Mouse (Mus musculus) lung, postnatal 10 days (tissue): ENCODE measurements around the gene Ablim2.

ENCODE experiments used
- DNase-seq: peaks from one replicate; pipeline ENCODE4 v3.0.0; 2021

The Ablim2 gene

DNA sequence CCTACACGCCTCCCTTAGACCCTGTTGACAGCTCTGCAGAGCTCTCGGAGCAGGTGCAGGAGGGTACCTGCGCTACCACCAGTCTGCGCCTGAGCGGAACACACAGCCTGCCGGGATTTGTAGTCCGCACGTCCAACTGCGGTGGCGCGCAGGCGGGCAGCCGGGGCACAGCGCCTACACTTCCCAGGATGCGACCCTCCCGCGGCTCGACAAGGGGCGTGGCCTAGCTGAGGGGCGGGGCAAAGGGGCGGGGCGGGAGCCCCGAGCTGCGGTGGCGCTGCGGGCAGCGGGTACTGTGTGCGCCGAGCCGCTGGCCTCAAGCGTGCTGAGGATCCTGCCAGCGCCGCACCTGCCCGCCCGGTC is at the start of gene Ablim2:
Gene Ablim2, plus strand, starts transcription at position 242 of the 363 bp plus-strand sequence.
- DNase-seq: peak; percentile 90

GRCm38 (mm10) chr5:35710481-35710880 is 47.2 kb upstream of the Ablim2 start:
- DNase-seq: no peak

DNA sequence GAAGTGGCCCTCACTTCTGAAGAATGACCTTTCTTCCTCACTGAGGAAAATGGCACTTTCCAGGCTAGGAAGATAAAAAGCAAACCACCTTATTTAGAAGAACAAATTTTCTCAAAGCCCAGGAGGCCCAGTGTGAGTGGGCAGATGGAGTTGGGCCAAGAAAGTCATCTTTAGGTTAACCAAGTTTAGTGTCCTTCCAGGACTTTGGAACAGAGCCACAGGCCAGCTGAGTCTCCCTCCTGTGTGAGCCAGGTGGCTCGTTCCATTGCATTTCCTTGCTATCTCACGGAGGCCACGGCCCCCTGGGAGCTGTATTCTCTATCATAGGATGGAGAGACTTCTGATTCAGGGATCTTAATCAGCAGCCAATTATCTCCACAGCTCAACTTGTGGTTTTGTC is 46.7 kb upstream of the Ablim2 start:
- no peak for DNase-seq

- no peak for DNase-seq
Observed at GRCm38 (mm10) chr5:35712517-35712916, 45.2 kb upstream of the Ablim2 start.

DNA sequence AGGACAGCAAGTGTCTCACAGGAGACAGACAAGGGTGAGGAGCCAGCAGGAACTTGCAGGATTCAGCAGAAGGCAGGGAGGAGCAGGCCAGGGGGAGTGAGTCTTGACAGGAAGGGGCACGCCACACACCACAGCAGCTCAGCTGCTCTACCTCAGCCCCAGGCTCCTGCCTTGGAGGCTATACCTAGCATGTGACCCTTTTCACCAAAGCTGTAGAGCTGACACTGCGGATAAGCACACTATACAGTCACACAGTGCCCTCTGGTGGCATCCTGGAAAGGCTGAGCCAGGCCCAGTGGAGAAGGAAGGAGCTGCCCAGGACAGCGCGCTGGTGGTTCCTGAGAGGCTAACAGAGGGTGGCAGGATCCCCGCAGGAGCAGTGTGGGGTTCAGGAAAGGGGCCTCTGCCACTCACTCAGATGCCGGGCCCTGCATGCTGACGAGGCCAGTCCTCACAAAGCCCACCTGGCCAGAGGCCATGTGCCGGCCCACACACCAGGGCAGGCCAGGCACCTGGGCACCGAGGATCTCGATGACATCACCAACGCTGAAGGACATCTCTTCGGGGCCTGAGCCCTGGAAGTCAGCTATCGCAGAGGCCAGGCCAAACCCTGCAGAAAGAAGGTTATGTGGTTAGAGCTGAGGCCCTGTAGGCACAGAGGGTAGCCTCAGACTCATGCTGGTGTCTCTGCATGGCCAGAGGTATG is 43.9 kb upstream of the Ablim2 start:
- DNase-seq: peak; percentile 80

GRCm38 (mm10) chr5:35717455-35717854 is 40.2 kb upstream of the Ablim2 start:
- no peak for DNase-seq

DNA sequence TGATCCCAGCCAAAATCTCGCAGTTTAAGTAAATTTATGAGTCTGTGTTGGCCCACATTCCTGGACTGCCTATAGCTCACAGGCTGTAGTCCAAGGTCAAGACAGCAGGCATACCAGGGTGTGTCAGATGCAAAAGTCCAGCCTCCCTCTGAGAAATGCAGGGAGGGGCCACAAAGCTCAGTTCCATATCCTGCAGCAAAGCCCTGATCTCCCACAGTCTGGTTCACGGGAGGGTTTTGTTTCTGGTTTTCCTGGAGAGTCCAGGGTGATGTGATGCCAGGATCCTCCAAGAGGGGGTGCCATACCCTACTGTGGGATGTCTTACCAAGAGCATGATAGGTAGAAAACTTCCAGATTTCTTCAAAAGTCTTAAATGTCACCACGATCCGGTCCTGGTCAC is 39.7 kb upstream of the Ablim2 start:
- peak; percentile 74 for DNase-seq

DNA sequence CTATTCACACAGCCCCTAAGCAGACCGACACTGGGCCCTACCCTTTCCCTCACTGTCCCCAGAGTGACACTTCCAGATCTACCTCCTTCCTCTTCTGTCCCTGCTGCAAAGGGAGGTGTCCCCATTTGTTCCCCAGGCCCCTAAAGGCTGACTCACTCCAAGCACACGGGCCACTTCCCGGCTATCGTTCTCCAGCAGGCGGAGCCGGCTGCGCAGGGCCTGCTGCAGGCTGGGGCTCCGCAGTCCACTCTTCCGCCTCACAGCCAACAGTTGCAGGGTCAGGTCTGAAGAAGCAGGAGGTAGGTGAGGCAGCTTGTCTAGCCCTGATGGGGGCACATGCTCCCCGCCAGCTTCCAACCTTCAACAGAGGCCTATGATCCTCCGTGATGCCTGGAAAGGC is 38.9 kb upstream of the Ablim2 start:
- no peak for DNase-seq

GRCm38 (mm10) chr5:35719343-35719742 is 38.3 kb upstream of the Ablim2 start:
- no peak for DNase-seq

DNA sequence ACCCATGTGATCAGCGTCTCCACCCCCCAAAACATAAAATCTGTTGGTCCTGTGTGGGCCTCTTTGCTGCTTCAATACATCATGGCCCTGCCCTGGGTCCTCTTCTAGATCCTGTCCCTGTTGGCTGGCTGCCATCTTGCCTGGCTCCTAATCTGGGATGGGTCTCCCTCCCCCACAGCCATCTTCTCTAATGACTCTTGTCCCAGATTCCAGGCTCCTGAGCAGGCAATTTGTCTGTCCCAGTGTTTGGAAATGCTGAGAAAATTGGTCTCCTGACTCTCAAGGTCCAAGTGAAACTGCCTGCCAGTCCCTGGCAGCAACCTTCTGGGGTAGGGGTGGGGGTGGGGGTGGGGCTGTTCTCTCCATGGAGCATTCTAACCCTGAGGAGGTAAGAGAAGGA is 37.8 kb upstream of the Ablim2 start:
- DNase-seq: peak; percentile 39

- DNase-seq: no peak
Observed at GRCm38 (mm10) chr5:35721933-35722332, 35.7 kb upstream of the Ablim2 start.

DNA sequence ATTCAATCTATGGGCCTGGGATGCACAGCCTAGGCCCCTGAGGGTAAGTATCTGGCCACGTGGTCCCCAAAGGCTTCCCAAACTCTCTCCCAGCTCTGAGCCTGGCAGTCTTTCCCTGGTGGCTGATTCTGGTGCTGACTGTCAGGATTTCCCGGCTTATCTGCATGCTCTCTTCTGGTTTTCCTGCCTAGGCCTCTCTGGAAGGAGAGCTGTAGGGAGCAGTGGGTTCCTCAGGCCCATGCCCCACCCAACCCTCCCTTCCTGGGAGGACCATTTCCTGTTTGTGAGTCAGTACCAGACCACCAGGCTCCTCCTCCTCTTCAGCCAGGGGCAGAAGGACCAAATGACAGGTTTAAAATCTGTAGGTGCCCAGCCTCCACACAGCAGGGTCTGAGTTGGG is 35.0 kb upstream of the Ablim2 start:
- DNase-seq: peak; percentile 49

DNA sequence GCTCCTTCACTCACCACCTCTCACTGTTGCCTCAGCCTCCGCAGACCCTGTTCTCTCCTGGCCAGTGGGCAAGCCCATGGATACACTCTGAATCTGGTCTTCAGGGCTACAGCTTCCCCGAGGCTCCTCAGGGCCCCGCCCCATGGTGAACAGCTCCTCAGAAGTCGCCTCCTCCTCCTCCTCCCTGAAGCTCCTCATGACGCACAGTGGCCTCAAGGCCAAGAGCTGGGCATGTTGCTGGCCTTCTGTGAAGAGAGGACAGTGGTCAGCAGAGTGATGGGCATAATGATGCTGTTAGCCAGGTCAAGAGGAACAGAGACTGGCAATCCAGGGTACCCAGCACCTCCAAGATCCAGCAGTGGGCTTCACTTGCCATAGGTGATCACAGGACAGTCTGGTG is 33.8 kb upstream of the Ablim2 start:
- no peak for DNase-seq

- no peak for DNase-seq
Observed at GRCm38 (mm10) chr5:35725840-35726239, 31.8 kb upstream of the Ablim2 start.

DNA sequence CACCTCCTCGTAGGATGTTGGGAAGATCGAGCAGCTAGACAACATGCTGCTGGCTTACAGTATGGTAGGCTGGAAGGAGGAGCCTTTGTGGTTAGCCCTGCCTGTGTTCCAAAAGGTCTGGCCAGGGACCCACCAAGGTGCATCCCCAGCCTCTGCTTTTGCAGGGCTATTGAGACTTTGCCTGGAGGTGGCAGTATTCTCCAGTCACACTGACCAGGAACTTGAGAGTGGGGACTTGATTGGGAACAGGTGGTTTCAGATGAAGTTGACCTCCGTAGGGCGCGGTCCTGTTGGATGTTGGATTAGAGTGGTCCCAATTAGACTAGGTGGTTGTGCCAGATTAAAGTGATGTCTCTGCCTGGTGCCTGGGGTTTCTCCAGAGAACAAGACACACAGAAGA is 30.2 kb upstream of the Ablim2 start:
- peak; percentile 38 for DNase-seq

DNA sequence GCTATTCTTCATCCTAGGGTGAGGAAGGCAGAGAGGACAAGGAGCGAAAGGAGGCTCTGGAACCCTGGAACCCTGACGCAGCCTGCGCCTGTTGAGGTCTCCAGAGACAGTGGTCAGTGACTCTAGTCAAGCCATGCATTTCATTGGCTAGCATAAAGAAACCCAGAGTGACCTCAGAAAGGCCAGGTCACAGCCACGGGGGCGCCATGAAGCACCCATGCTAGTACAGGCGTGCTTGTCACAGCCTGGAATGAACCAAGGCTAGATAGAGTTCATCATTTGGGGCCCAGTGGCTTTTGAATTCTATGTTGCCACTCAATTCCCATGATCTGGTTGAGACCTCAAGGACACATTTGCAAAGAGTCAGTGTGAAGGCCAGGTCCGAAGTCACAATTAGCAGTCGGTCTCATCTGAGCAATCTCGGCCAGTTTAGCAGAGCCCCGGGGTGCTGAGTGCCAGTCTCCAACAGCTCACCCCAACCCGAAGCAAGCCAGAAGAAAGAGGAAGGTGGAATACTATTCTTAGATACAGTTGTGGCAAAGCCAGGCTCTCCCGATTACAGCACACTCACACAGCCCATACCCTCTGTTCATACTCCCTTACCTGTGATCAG is 29.2 kb upstream of the Ablim2 start:
- no peak for DNase-seq

DNA sequence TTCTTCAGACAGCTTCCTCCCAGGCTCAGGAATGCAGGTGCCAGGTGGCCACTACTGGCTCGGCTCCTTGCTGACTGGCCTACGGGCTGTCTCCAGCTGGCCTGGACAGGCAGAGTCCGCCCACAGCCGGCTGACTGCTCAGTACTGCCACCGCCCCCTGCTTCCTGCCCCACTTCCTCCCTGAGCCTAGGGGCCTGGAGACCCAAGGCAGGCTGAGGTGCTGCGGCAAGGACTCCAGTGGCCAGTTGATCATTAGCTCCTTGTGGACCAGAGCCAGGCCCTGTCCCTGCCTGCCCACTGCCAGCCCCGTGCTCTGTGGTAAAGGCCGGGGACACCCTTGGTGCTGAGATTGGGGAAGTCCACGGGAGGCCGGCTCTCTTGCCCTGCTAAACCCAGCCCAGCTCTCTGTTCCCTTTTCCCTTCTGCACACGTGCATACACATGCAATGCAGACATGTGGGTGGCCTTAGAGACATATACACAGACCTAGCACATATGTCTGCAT is 28.7 kb upstream of the Ablim2 start:
- DNase-seq: peak; percentile 89

DNA sequence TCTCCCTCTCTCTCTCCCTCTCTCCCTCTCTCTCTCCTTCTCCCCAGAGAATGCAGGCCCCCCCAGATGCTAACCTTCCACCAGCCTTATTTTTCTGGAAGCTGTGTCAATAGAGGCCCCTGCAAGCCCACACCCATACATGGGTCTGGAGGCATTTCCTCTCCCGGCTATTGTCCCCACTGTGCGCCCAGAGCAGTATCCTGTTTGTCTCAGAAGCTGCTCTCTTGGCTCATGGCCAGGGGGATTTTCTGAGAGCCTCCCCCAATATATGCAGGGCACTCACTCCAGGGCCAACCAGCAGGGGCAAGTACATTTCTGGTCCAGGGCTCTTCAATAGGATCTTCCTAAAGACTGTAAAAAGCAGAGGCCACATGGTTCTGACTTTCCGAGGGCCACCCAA is 27.8 kb upstream of the Ablim2 start:
- DNase-seq: peak; percentile 90

DNA sequence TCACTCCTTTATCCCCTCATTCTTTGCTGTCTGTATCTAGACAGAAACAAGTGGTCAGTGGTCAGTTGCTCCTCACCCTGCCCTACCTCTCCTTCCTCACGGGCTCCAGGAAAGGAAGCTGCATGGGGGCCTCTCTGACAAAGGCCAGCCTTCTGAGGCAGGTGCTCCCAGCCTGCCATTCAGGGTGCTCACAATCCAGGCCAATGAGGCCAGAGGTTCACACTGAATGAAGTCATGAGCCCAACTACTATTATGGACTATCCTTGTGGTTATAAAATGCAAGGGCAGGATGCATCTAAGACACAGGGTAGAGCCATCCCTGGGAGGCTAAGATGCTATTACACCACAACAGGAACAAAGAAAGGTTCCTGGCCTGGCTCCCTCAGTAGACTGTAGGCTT is 27.1 kb upstream of the Ablim2 start:
- DNase-seq: no peak

DNA sequence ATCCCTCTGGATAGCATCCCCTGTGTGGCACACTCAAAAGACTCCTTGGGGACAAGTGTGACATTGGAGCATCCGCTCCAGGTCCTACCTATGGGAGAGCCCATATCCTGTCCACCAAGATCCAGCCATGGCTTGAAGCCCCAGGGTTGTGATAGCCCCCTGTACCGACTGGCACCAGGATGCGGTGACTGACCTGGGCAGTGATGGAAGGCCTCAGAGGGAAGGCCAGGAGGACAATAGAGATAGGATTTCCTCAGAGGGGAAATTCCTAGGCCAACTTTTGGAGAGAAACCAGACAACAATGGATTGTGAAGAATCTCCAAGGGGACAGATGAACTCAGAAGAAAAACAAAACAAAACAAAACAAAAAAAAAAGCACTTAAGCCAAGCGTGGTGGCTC is 26.7 kb upstream of the Ablim2 start:
- peak; percentile 20 for DNase-seq

- no peak for DNase-seq
Observed at GRCm38 (mm10) chr5:35733523-35733922, 24.2 kb upstream of the Ablim2 start.

DNA sequence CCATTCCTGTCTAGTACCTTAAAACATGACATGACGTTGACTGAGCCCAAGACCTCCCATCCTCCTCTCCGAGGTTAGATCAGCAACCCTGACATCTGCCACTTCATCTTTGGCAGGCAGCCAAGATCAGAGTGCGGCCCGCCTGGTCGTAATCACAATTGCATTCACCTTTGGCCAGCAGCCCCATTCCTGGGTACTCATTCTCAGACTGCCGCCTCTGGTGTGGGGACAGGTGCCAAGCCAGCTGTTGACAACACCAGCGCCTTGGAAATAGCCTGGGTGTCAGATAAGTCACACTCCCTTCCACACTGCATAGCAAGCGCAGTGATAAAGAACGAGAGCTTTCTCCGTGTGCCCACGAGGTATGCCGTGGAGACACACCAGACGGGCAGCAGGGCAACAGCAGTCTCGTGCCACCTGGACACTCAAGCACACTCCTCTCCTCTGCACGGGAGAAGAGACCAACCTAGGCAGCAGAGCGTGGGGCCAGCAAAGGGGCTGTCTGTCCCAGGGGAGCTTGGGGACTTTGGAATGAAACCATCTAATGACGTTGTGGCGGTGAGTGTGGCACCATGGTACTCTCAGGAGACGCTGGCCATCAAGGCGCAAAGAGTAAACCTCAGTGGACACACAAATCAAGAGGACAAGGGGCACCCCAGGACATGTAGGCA is 20.3 kb upstream of the Ablim2 start:
- DNase-seq: peak; percentile 79

DNA sequence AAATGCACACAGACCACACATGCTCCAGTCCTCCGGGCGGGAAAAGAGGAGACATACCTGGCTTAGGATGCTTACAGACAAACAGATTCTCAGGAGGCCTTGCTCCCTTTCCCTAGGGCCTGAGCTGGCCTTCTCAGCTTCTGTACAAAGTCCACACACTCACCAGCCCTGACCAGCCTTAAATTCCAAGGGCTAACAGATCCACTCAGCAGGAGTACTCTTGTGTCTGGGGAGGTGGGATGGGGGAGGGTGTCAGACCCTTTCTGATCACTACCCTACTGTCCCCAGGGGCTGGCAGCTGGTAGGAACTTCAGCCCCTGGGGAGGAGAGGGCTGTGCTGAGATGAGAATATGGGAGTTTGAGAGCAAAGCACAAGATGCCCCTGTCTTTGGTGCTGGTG is 18.7 kb upstream of the Ablim2 start:
- DNase-seq: no peak
